Mouse (Mus musculus): ENCODE data around the gene Haus7.
"Not testable (repeated sequence)": the region's sequence is repeated elsewhere in the genome, so short reads cannot be mapped to it uniquely, and the experiment has no call there.

Haus7 gene

GRCm38 (mm10) chrX:73458877-73459392, at the start of gene Haus7:
TSS of gene Haus7 (minus strand) at chrX:73459044.
- peak; percentile 90 for DNase-seq (ENCODE audit: low read depth)

DNA sequence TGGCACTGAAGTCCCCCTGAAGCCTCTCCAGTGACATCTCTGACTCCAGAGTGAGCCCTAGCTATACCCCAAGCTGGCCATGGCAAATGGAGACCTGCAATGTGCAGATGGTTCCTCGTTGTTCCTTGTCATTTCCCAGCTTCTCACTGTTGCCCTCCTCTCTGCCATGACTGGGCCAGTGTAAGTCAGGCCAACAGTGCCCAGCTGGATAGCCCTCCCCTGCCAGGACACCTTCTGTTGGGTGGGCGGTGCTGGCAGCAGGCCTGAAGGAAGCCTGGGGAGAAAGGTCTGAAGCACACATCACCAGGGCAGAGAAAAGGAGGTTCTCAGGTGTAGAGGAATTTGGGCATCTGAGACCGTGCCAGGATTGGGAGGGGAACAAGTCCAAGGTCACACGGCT, 47.7 kb upstream of the Haus7 start:
- DNase-seq (ENCODE audit: low read depth), result no peak

DNA sequence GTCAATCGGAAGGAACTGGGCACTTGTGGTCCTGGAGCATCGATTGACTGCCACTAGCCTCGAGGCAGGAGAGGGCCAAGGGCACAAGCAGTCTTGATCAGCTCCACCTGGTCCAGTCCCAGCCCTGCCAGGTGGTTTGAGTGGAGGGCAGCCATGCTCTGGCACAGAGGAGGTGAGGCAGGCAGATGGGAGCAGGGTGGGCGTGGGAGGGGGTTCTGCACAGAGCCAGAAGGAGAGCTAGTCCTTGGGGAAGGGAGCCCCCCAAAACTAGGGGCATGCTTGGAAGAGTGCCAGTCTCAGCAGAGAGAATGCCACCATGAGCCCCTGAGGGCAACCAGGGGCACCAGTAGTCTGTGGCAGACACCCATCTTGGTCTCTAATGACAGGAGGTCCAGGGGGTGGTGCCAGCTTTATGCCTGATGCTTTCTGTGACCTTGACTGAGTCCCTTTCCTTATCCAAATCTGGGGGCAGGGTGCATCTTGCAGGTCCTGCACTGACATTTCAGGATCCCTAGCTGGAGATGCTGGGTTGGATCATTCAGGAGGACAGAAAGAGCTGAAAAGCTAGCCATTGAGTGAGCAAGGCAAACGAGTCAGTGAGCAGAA, 46.4 kb upstream of the Haus7 start:
- DNase-seq (ENCODE audit: low read depth), result no peak

- no peak for DNase-seq (ENCODE audit: low read depth)
Measured at GRCm38 (mm10) chrX:73496746-73497145, 37.9 kb upstream of the Haus7 start.

DNA sequence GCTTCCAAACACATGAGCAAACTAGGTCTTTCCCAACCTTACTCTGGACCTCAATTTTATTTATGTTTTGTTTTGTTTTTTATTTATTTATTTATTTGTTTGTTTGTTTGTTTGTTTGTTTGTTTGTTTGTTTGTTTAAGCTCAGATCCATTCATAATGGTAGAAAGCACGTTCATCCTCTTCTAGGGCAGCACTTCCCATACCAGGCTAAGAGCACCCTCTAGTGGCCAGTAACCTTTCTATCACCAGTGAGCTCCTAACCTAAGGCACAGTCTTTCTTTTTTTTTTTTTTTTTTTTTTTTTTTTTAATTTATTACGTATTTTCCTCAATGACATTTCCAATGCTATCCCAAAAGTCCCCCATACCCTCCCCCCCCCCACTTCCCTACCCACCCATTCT, 34.7 kb upstream of the Haus7 start:
- not testable (repeated sequence) for DNase-seq (ENCODE audit: low read depth)

- DNase-seq (ENCODE audit: low read depth), result no peak
Measured at GRCm38 (mm10) chrX:73490804-73491203, 32.0 kb upstream of the Haus7 start.

DNA sequence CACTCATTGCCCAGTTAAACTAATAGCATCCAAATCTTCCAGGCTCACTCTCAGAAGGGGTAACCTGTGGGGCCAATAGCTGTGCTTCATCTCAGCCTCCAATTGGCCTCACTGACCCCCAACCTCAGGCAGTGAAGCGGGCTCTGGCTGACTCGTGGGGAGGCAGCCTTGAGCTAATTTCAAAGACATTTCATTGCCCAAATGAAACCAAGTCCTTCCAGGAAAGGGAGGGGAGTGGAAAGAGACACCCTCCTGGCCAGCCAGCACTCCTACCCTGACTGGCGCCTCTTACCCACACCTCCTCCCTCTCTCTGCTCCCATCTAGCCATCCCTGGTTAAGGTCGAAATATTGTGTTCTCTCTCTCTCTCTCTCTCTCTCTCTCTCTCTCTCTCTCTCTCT, 31.3 kb upstream of the Haus7 start:
- DNase-seq (ENCODE audit: low read depth), result no peak

GRCm38 (mm10) chrX:73486920-73487319, 28.1 kb upstream of the Haus7 start:
- peak; percentile 75 for DNase-seq (ENCODE audit: low read depth)

GRCm38 (mm10) chrX:73484870-73485269, 26.0 kb upstream of the Haus7 start:
- no peak for DNase-seq (ENCODE audit: low read depth)

- no peak for DNase-seq (ENCODE audit: low read depth)
Measured at GRCm38 (mm10) chrX:73484076-73484475, 25.2 kb upstream of the Haus7 start.

DNA sequence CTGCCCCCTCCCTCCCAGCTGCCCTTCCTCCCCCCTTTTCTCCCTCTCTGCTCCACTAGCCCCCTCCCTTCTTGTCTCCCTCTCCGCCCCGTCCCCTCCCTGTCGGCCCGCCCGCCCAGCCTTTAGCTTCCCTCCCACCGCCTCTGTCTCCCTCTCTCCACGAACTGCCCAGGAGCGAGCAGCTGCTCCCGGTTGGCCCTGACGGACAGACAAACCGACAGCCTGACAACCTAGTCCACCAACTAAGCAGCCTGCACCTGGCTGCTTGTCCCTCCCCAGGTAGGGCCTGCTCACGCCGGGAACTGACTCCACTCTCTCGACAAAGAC, 24.6 kb upstream of the Haus7 start, which contains the start of gene Bgn:
Gene Bgn (plus strand): TSS at position 119 of the 327 bp plus-strand sequence.
- DNase-seq (ENCODE audit: low read depth), result no peak

GRCm38 (mm10) chrX:73482643-73483483, 24.0 kb upstream of the Haus7 start:
- no peak for DNase-seq (ENCODE audit: low read depth)

DNA sequence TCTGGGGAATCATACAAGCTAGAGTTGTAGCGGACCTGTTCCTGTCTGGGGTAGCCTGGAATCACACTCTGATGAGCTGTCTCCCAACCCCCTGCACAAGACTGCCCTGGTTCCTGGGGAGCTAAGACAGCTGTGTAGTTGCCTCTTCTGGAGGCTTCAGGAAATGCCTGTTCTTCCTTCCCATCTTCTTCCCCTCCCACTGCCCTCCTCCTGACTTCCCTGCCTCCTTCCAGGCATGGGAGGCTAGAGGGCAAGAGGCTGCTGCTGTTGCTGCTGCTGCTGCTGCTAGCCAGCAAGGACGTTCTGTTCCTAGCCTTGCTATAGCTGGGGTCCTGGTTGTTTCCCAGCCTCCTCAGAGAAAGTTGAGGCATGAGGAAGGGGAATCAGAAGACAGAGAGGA, 21.5 kb upstream of the Haus7 start:
- DNase-seq (ENCODE audit: low read depth), result no peak

GRCm38 (mm10) chrX:73479656-73480055, 20.8 kb upstream of the Haus7 start:
- no peak for DNase-seq (ENCODE audit: low read depth)

- DNase-seq (ENCODE audit: low read depth), result no peak
Measured at GRCm38 (mm10) chrX:73477500-73477899, 18.7 kb upstream of the Haus7 start.

DNA sequence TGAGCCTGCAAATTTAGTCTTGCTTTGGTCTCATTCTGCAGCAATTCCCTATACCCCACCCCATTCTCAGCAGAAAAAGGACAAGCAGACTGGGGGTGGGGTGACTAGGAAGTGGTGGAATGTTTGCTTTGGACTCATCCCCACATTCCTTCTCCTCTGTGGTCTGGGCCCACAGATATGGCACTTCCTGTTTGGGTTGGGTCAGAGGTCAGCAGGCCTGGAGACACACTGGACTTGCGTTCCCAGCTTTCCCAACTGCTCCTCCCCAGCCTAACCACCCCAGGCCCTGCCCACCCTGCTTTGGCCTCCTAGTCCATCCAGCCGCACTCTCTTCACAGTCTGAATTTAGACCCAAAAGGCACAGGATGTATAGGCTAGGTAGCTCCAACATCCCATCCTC, 17.8 kb upstream of the Haus7 start:
- DNase-seq (ENCODE audit: low read depth), result no peak

GRCm38 (mm10) chrX:73475658-73476256, 16.9 kb upstream of the Haus7 start:
- DNase-seq (ENCODE audit: low read depth), result no peak

GRCm38 (mm10) chrX:73474340-73475165, 15.7 kb upstream of the Haus7 start:
- DNase-seq (ENCODE audit: low read depth), result no peak

DNA sequence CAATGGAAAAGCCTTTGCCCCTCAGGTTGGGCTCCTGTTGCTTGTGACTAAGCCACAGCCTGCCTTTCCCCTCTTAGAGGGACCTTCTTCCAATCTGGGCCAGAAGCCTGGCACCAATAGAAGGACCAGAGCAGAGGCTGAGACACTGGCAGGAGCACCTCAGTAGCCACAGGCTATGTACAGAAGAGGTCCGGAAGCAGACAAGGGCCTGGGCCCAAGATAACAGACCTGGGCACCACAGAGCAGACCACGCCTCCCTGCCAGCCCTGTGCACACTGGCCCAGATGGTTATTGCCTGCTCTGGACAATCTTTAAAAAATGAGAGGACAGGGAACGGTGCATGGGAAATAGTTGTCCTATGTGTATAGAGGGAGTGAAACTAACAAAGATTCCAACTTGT, 12.9 kb upstream of the Haus7 start:
- no peak for DNase-seq (ENCODE audit: low read depth)

- no peak for DNase-seq (ENCODE audit: low read depth)
Measured at GRCm38 (mm10) chrX:73468752-73469151, 9.9 kb upstream of the Haus7 start.

GRCm38 (mm10) chrX:73468330-73468729, 9.5 kb upstream of the Haus7 start:
- DNase-seq (ENCODE audit: low read depth), result no peak

Data from fibroblast of lung, adult 2 months (primary cell).